Mouse (Mus musculus) stomach, embryonic 16.5 days (tissue): ENCODE measurements around the gene Ncbp2. TPM values are rescaled to one million over a fixed set of nuclear protein-coding genes. Genes with fewer than 3 reads are reported as not detected.

Source experiments
- ATAC-seq: fragments of 200-750 bp; cut with Nextera tagmentation; 2 replicates; pipeline ENCODE4 v1.8.0; 2017; ENCODE audit warnings: moderate number of reproducible peaks, moderate TSS enrichment; ENCODE audit not compliant: insufficient read depth, low FRiP score
- H3K27ac ChIP-seq: fragments of 300-500 bp; sonication (generic); 2 replicates; pipeline ENCODE4 v1.5.1; 2014; ENCODE audit warnings: low read length
- H3K27me3 ChIP-seq: fragments of 300-500 bp; sonication (generic); 2 replicates; pipeline ENCODE4 v1.6.1; 2014; ENCODE audit warnings: low read length, control low read depth, mixed read lengths; ENCODE audit not compliant: control insufficient read depth, insufficient read depth
- H3K36me3 ChIP-seq: fragments of 300-500 bp; sonication (generic); 2 replicates; pipeline ENCODE4 v1.6.1; 2014; ENCODE audit warnings: low read length; ENCODE audit not compliant: control insufficient read depth, insufficient read depth
- H3K4me1 ChIP-seq: fragments of 300-500 bp; sonication (generic); 2 replicates; pipeline ENCODE4 v1.6.1; 2014; ENCODE audit warnings: low read length, control low read depth, mixed read lengths; ENCODE audit not compliant: control insufficient read depth, insufficient read depth
- H3K4me2 ChIP-seq: fragments of 300-500 bp; sonication (generic); 2 replicates; pipeline ENCODE4 v1.6.1; 2014; ENCODE audit warnings: low read depth, low read length, mixed read lengths
- H3K4me3 ChIP-seq: fragments of 300-500 bp; sonication (generic); replicated peaks from 2 replicates; pipeline ENCODE4 v1.5.1; 2014; ENCODE audit warnings: mild to moderate bottlenecking, low read length
- H3K9ac ChIP-seq: fragments of 300-500 bp; sonication (generic); 2 replicates; pipeline ENCODE4 v1.6.1; 2014; ENCODE audit warnings: low read length
- H3K9me3 ChIP-seq: fragments of 300-500 bp; sonication (generic); replicated peaks from 2 replicates; pipeline ENCODE4 v1.6.1; 2016; ENCODE audit warnings: low read length, control low read depth; ENCODE audit not compliant: control insufficient read depth
- WGBS: fragments of 180-500 bp; shearing (Covaris S2); extraction: QIAGEN DNeasy Blood & Tissue Kit; methylation state at CpG from one replicate; pipeline ENCODE4 v1.1.7; 2014; 5-methylcytosine and 5-hydroxymethylcytosine counted together
- polyA plus RNA-seq: library from polyadenylated mRNA; unstranded; fragments of >200 nt; fragmentation: Nextera tagmentation; extraction: Ambion mirVana; gene quantifications from 2 replicates; pipeline ENCODE4 v1.2.1, GENCODE M21; 2015

The Ncbp2 gene
- polyA plus RNA-seq, 1 experiment from 2014 or later, result 97.9 TPM

- Histone ChIP-seq H3K27ac (no peak overlapping the region), H3K9ac (no peak overlapping the region), H3K27me3 (no peaks in the 10 kb centered on the region), H3K4me1 (no peaks in the 10 kb centered on the region), H3K4me2 (no peak overlapping the region), H3K4me3 (no peak overlapping the region), H3K9me3 (no peaks in the 10 kb centered on the region), H3K36me3 (no peaks in the 10 kb centered on the region; the same call in 1 of the 2 replicates)
- WGBS, result 49% methylated on average over 1 of the region's 1 CpGs
- no peak for ATAC-seq
These were observed 43.7 kb downstream of the Ncbp2 start for GRCm38 (mm10) chr16:31992039-31992438.

- Histone ChIP-seq H3K27ac (no peak overlapping the region), H3K4me2 (no peak overlapping the region), H3K4me1 (no peaks in the 10 kb centered on the region), H3K27me3 (no peaks in the 10 kb centered on the region), H3K4me3 (no peak overlapping the region), H3K9ac (no peak overlapping the region), H3K9me3 (no peaks in the 10 kb centered on the region), H3K36me3 (no peaks in the 10 kb centered on the region)
- WGBS, result 99% methylated on average over 4 of the region's 4 CpGs
- ATAC-seq, result no peak
These were observed 44.9 kb downstream of the Ncbp2 start for GRCm38 (mm10) chr16:31993195-31993594.

- H3K27me3 ChIP-seq, result no peaks in the 10 kb centered on the region
- no peak for ATAC-seq
- no peaks in the 10 kb centered on the region for H3K36me3 ChIP-seq
- no peak overlapping the region for H3K9ac ChIP-seq
- H3K27ac ChIP-seq, result no peak overlapping the region
- no peaks in the 10 kb centered on the region for H3K9me3 ChIP-seq
- H3K4me3 ChIP-seq, result no peak overlapping the region
- H3K4me2 ChIP-seq, result no peak overlapping the region
- no peaks in the 10 kb centered on the region for H3K4me1 ChIP-seq
These were observed 45.6 kb downstream of the Ncbp2 start for GRCm38 (mm10) chr16:31993946-31994345.

DNA sequence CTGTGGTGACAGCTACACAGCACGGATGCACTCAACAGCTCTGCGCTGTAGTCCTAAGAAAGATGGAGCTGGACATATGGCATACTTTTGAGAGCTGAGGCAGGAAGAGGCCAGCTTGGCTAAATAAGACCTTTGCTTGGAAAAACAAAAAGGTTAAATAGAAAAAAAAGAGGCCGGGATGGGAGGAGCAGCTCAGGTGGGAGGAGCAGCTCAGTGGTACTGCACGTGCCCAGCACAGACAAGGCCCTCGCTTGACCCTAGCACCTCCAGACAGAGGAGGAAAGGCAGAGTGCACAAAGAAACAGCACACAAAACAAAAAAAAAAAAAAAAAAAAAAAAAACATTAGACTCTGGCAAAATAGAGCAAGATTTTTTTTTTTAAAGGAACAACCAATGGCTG is 48.1 kb downstream of the Ncbp2 start:
- 86% methylated on average over 5 of the region's 5 CpGs for WGBS
- 0 out of 2 replicates have a peak, but pooled peaks cover 3% of the 10 kb centered on the region for H3K36me3 ChIP-seq

GRCm38 (mm10) chr16:32002509-32003477 is 54.5 kb downstream of the Ncbp2 start, which contains the start of gene Senp5:
TSS of gene Senp5 (minus strand) at chr16:32003287.
- Histone ChIP-seq H3K4me3 (peak within 1 kb of the TSS; percentile 96), H3K9ac (peak within 1 kb of the TSS; percentile 96), H3K4me1 (peaks cover 16% of the 10 kb centered on the region), H3K36me3 (0 out of 2 replicates have a peak, but pooled peaks cover 3% of the 10 kb centered on the region), H3K4me2 (peak within 1 kb of the TSS; percentile 91), H3K27me3 (no peaks in the 10 kb centered on the region), H3K27ac (peak within 1 kb of the TSS; percentile 80), H3K9me3 (no peaks in the 10 kb centered on the region)
- under 1% methylated on average over 66 of the region's 66 CpGs for WGBS
- peak; percentile 98 for ATAC-seq

More for the DNA sequence above, 48.1 kb downstream of the Ncbp2 start:
- H3K27ac ChIP-seq, result no peak overlapping the region
- H3K4me1 ChIP-seq, result peaks cover 3% of the 10 kb centered on the region; the same call in 1 of the 2 replicates
- H3K9me3 ChIP-seq, result no peaks in the 10 kb centered on the region
- ATAC-seq, result no peak
- H3K9ac ChIP-seq, result no peak overlapping the region
- H3K4me3 ChIP-seq, result no peak overlapping the region
- H3K4me2 ChIP-seq, result no peak overlapping the region
- H3K27me3 ChIP-seq, result no peaks in the 10 kb centered on the region

GRCm38 (mm10) chr16:32004731-32005130 is 56.4 kb downstream of the Ncbp2 start:
- Histone ChIP-seq H3K27me3 (no peaks in the 10 kb centered on the region), H3K9me3 (no peaks in the 10 kb centered on the region), H3K27ac (no peak overlapping the region), H3K36me3 (0 out of 2 replicates have a peak, but pooled peaks cover 3% of the 10 kb centered on the region), H3K4me2 (no peak overlapping the region), H3K4me1 (peaks cover 16% of the 10 kb centered on the region), H3K9ac (no peak overlapping the region), H3K4me3 (no peak overlapping the region)
- no peak for ATAC-seq
- 94% methylated on average over 3 of the region's 3 CpGs for WGBS

DNA sequence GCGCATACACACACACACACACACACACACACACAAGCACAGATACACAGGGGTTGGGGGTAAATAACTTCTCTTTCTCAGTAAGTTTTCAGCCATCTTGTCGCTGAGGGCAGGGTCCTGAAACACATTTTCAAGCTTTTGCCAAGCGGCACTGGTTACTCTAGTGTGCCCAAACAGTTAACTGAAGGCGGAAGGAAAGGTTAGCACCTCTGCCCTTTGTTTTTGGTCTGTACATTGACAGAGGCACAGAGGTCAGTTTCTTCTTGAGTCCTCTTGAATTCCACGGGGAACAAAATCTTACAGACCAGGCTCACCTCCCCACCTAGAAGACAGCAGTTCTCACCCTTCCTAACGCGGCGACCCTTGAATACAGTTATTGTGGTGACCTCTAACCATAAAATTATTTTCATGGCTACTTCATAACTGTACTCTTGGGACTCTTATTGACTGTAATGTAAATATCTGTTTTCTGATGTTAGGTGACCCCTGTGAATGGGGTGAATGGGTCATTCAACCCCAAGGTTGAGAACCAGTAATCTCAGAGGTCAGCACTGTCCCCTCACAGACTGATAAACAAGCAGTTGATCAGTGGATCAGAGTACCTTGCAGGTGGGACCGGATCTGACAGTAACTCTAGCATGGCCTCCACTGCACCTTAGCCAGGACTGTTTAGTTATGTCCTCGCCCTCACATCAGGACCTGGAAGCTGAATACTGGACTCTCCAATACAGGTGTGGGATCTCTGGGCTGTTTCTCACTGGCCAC is 60.4 kb downstream of the Ncbp2 start:
- Histone ChIP-seq H3K4me1 (peaks cover 1% of the 10 kb centered on the region; the same call in 1 of the 2 replicates), H3K9me3 (no peaks in the 10 kb centered on the region), H3K4me3 (no peak overlapping the region), H3K36me3 (no peaks in the 10 kb centered on the region), H3K27ac (no peak overlapping the region), H3K4me2 (no peak overlapping the region), H3K27me3 (no peaks in the 10 kb centered on the region), H3K9ac (no peak overlapping the region)
- 51% methylated on average over 10 of the region's 10 CpGs for WGBS
- ATAC-seq, result no peak

DNA sequence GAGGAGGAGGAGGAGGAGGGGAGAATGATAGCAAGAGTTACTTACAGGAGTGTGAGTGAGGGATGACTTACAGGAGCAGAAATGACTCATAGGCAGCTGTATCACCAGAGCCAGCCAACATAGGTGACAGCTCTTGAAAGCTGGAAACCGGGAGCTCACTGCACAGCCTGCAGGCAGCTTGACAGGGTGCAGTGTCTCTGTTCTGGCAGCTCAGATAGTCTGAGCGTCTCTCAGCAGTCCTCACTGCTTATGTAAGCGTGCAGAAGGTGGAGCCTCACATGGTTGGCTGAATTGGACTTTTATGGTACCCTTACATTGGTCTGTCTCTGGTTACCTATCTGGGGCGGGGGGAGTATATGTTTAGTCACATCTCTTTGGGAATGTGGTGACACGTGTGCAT is 61.6 kb downstream of the Ncbp2 start:
- no peaks in the 10 kb centered on the region for H3K9me3 ChIP-seq
- no peak overlapping the region for H3K9ac ChIP-seq
- 20% methylated on average over 5 of the region's 5 CpGs for WGBS
- no peaks in the 10 kb centered on the region; the same call in 1 of the 2 replicates for H3K4me1 ChIP-seq
- no peak overlapping the region for H3K4me2 ChIP-seq
- ATAC-seq, result peak; percentile 60; the same call in 1 of the 2 replicates
- no peak overlapping the region for H3K27ac ChIP-seq
- no peaks in the 10 kb centered on the region for H3K27me3 ChIP-seq
- no peaks in the 10 kb centered on the region for H3K36me3 ChIP-seq
- H3K4me3 ChIP-seq, result no peak overlapping the region

DNA sequence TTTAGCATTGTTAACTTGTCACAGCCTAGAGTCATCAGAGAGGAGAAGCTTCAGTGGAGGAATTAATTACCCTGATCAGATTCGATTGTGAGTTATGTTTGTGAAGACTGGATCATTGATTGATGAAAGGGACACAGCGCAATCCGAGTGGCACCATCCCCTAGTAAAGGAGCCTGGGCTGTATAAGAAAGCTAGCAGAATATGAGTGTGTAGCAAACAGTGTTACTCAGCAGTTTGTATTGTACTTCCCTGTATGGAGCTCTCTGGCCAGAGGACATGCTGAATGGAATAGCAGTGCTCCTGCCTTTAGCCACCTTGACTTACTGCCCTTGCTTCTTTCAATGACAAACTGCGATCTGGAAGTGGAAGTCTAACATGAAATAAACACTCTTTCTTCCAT is 62.0 kb downstream of the Ncbp2 start:
- no peaks in the 10 kb centered on the region for H3K36me3 ChIP-seq
- no peak for ATAC-seq
- H3K27me3 ChIP-seq, result no peaks in the 10 kb centered on the region
- H3K9ac ChIP-seq, result no peak overlapping the region
- no peak overlapping the region for H3K4me2 ChIP-seq
- H3K9me3 ChIP-seq, result no peaks in the 10 kb centered on the region
- H3K27ac ChIP-seq, result no peak overlapping the region
- WGBS, result 69% methylated on average over 4 of the region's 4 CpGs
- no peaks in the 10 kb centered on the region; the same call in 1 of the 2 replicates for H3K4me1 ChIP-seq
- H3K4me3 ChIP-seq, result no peak overlapping the region
